Mouse (Mus musculus) frontal cortex, adult 2 months (tissue): ENCODE measurements around the gene Map7d1. TPM values are rescaled to one million over a fixed set of nuclear protein-coding genes. Genes with fewer than 3 reads are reported as not detected.
"Not testable (repeated sequence)": the region's sequence is repeated elsewhere in the genome, so short reads cannot be mapped to it uniquely, and the experiment has no call there.

Experiments used
- DNase-seq, 2 experiments: peaks; one replicate each; pipeline ENCODE4 v3.0.0; 2022; ENCODE audit warnings: low spot score in 1 of 2; ENCODE audit errors: extremely low spot score in 1 of 2
- polyA plus RNA-seq: library from polyadenylated mRNA; depleted of rRNA; stranded (reverse); fragments of >200 nt; gene quantifications from 2 replicates; pipeline ENCODE4 v1.2.3, GENCODE M21; 2012

Gene Map7d1
- polyA plus RNA-seq, 1 experiment = 201 TPM

DNA sequence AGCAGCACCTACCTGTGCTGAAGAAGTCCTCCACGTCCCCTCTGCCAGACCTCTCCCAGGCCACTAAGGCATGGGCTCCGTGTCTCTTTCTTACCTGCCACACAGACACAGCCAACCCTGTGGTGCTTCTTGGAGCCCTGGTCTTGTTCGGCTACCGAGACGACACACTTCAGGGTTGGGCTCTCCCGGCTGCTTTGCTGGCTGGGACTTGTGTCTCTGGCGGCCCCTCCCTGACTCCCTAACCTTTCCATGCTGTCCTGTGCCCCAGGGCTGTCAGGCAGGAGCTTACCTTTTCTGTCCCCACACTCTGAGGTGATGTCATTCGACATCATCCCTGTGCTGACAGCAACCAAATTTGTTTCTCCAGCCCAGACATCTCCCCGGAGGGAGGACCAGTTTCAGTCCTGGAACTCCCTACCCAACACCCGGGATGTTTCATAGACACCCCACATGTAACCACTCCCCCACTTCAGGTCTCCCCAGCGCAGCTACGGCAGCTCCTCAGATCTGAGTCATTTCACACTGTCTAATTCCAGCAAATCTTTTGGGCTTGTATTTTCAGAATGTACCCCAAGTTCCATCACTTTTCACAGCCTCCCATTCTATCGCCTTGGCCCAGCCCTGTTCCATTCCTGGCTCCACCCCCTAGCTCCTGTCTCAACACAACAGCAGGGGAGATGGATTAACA is 9.8 kb downstream of the Map7d1 start:
- peak; percentile 76 to 81 for DNase-seq

- DNase-seq = no peak
Observed at GRCm38 (mm10) chr4:126242510-126242909, 13.6 kb downstream of the Map7d1 start.

GRCm38 (mm10) chr4:126241956-126242355 is 14.2 kb downstream of the Map7d1 start:
- no peak for DNase-seq

DNA sequence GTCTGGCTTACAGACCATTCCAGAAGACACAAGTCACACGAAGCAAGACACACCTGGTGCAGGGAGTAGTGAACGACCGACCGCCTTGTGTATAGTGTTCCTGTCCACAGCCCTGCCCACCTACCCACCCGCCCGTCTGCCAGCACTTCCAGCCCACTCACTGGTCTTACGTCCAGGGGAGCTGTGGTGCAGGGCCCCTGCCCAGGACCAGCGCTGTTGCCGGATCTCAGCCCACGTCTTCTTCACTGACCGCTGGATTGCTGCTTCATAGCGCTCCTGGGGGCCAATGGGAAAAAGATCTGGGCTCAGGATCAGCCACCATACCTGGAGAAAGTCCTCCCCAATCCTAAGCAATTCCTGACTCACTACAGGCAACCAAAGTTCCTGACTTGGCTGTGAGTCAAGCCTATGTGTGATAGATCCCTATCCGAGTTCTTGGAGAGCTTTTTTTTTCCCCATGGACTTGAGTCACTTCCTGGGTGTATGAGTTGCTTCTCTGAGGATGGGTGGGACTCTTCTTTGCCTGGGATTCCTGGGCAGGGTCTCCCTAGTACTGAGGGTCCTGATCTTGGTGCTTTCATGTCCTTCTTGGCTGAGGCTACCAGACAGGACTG is 16.2 kb downstream of the Map7d1 start:
- peak in 1 of 2 experiments; percentile 43 for DNase-seq

DNA sequence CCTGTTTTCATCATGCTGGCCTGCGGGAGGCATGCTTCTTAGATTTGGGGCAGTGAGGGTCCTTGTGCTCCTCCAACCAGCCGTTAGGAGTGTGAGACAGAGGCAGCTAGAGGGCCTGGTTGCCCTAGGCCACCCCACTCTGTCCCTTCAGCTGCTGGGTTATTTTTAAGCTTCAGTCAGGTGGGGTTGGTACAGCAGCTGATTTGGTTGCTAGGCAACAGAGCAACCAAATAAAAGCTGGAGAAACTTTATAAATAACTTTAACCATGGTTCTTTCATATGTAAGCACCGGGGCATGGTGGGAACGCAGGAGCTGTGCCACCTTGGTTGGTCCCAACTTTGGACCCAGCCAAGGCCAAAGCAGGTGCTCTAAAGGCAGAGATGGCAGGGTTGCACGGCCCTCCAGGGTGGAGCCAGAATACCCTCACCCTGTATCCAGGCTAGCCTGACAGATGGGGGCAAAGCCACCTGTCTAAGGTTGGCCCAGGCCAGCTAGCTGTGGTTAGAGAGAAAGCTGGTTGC is 18.4 kb downstream of the Map7d1 start:
- DNase-seq = peak in 1 of 2 experiments; percentile 61

GRCm38 (mm10) chr4:126236467-126237280 is 19.5 kb downstream of the Map7d1 start:
- peak in 1 of 2 experiments; percentile 31 for DNase-seq

DNA sequence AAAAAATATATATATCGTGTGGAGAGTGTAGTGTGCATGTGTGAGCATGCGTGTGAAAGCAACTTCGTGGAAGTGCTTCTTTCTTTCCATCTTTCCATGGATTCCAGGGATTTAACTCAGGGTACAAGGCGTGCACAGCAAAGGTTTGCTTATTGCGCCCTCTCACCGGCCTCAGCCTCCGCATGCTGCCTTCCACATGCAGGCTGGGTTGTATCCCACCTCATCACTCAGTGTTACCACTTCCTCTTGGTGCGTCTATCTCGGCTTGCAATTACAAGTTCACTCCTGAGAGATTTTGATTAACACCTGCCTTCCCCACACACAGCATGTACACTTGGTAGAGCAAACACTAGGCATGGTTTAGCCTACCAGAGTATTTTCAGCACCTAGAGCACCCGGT is 21.0 kb downstream of the Map7d1 start:
- no peak for DNase-seq

DNA sequence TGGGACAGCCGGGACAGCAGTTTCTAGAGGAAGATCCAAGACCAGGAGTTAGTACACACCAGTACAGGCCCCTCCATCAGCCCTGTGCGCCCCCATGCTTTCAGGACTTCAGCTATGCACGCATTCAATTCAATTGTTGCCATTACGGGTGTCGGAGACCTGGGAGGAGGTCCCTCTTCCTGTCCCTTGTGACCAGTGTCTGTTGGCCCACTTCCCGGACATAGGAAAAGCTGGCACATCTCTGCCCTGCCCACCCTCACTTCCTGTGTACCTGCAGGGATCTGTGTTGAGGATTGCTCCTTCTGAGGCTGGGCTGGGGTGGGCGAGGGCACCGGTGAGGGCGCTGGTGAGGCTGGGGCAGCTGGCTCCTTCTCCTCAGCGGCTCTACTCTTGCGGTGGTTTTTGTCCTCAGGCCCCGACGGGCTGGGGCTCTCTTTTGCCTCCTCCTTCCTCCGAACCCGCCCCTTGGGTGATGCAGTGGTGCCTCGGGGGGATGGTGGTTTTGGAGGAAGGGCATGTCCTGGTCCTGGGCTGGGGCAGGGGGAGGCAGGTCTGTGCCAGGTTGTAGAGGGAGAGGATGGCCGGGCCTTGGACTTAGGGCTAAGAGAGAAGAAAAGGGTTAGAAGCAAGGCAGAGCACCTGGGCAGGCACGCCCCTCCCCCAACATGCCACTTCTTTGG is 21.5 kb downstream of the Map7d1 start:
- peak in 1 of 2 experiments; percentile 3 for DNase-seq

DNA sequence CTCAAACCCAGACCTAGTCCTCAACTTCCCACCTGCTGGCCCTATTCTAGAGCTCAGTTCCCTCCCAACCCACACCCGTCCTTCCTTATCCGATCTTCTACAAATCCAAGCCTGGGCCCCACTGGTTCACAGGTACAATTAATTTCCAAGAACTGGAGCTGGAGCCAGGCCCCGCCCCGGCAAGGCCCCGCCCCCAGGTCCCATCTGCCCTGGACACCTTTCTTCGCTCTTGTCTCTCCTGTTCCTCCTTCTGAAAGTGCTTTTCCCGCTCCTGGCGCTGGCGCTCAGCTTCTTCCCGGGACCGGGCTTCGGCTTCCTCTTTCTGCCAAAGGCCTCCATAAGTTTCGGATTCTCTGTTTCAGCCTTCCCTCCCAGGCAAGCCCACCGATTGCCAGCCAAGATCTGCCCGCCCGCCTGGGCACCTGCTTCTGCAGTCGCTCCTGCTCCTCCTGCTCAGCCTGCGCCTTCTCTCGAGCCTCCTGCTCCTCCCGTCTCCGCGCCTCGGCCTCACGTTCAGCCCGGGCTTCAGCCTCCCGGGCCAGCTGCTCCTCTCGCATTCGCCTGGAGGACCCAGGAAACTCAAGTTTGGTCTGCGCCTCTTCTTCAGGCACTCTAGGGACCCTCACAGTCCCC is 22.4 kb downstream of the Map7d1 start:
- DNase-seq = no peak

DNA sequence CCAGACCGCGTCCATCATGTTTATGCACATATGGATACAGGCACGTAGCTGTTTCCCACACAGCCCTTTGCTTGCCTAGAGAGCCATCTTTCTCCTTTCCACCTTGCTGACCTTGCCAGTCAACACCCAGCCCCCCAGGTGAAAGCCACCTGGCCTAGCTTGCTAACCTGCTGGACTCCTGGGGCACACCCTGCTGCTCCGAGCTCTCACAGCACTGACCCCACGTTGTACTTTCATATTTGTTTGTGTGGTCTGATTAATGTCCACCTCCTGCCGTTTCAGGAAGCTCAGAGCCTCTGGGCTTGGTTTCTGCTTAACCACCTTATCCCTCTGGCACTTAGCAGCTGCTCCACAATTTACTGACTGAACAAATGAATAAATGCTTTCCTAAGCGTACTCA is 26.2 kb downstream of the Map7d1 start:
- DNase-seq = no peak

DNA sequence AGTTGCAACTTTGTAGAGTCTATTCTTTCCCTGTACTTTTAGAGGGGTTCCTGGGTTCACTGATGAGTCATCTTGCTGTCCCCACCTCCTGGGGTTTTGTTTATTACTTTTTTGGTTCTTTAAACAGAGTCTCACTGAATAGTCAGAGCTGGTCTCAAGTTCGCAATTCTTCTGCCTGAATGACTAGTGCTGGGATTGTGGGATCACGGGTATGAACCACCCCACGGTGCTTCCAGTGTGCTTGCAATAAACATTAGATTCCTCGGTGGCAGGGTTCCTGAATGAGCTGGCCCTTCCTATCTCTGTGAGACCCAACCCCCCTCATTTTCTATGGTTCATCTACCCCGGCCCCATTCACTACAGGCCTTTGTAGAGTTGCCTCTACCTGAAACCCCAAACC is 28.0 kb downstream of the Map7d1 start:
- peak in 1 of 2 experiments; percentile 14 for DNase-seq

DNA sequence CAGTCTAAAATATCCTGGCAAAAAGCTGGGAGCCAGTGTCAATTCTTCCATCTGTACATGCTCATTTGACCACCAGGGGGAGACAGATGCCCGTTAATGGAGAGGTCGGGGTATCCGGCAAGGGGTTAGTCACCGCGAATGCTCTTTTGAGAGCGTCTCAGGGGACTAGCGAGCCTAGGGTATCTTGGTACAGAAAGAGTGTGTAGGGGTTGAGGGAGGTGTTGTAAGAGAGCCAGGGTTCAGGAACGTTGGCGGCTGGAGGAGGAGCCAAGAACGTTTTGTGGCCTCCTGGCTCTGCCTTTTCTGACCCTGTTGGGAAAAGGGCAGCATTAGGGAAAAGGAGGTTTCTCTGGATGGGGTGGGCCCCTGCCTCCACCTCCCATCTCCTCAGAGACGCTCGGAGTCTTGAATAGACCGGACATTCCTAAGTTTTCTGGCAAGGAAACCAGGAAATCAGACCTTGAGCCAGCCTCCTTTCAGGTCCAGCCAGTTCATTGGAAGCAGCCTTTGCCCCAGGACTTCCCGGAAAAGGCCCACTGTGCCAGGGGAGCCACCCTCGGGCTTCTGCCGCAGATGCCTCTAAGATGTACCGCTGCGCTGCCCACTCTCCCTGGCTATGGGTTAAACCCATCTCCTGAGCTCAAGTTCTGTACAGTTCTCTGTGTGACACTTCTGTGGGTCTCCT is 28.9 kb downstream of the Map7d1 start:
- DNase-seq = peak in 1 of 2 experiments; percentile 96

GRCm38 (mm10) chr4:126226640-126227039 is 29.5 kb downstream of the Map7d1 start:
- no peak for DNase-seq

DNA sequence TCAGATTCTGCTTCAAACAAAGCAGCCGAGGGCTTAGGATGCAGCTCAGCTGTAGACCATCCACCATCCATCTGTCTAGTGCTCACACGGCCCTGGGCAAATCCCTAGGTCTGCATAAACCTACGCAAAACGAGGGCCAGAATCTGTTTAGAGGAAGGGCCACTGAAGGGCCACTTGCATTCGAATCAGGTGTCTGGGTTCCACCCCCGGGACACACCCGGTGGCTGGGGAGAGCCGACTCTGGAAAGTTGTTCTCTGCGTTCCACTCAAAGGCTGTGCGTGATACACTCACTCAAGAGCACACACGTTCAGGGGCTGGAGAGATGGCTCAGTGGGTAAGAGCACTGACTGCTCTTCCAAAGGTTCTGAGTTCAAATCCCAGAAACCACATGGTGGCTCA is 33.5 kb downstream of the Map7d1 start:
- no peak for DNase-seq

- DNase-seq = no peak
Observed at GRCm38 (mm10) chr4:126220045-126220444, 36.1 kb downstream of the Map7d1 start.

GRCm38 (mm10) chr4:126219540-126219939 is 36.6 kb downstream of the Map7d1 start:
- DNase-seq = not testable (repeated sequence)

DNA sequence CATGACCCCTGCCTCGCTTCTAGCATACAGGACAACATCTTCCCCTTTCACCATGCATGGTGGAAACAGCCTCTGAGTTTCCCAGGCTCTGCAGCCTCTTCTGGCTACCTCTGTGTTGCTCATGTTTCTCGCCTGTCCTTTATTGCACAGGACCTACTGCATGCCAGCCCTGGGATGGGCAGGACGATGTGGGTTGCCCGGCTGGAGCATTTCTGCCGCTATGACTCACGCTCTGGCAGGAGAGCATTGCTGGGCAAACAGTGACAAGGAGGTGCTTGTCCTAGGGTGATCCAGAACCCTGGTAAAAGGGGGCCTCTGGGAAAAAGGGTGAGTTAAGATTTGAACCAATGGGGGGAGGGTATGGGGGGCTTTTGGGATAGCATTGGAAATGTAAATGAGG is 38.4 kb downstream of the Map7d1 start:
- DNase-seq = no peak

DNA sequence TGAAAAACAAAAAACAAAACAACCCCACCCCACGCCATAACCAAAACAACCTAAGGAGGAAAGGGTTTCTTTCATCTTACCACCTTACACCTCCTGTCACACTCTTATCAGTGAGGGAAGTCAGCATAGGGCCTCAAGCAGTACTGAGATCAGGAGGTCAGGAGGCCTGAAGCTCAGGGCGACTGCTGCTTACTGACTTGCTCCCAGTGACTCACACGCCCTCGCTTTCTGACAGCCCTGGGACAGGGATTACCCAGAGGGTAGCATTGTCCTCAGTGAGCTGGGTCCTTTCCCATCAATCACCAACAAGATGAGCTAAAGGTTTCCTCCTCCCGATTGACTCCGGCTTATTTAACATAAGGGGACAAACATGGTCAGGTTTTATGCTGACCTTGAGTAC is 49.1 kb downstream of the Map7d1 start:
- DNase-seq = no peak

- no peak for DNase-seq
Observed at GRCm38 (mm10) chr4:126205386-126205785, 50.8 kb downstream of the Map7d1 start.
